Mouse (Mus musculus): ENCODE data around the gene Erc2.

Gene Erc2

GRCm38 (mm10) chr14:28515331-28515730, 893.1 kb downstream of the Erc2 start:
- DNase-seq: no peak

GRCm38 (mm10) chr14:28517631-28518560, 895.7 kb downstream of the Erc2 start:
- no peak for DNase-seq

GRCm38 (mm10) chr14:28521106-28521505, 898.9 kb downstream of the Erc2 start:
- no peak for DNase-seq

- no peak for DNase-seq
Measured at GRCm38 (mm10) chr14:28522611-28523010, 900.4 kb downstream of the Erc2 start.

GRCm38 (mm10) chr14:28525566-28525965, 903.3 kb downstream of the Erc2 start:
- no peak for DNase-seq
